Mouse (Mus musculus) lung, embryonic 14.5 days (tissue): ENCODE data around the gene Wwox. TPM values are rescaled to one million over a fixed set of nuclear protein-coding genes. Genes with fewer than 3 reads are reported as not detected.

Experiments
- ATAC-seq: fragments of 200-750 bp; cut with Nextera tagmentation; 2 replicates; pipeline ENCODE4 v1.8.0; 2017; ENCODE audit warnings: mild to moderate bottlenecking, moderate TSS enrichment, moderate library complexity; ENCODE audit not compliant: insufficient read depth
- DNase-seq: peaks from one replicate; pipeline ENCODE4 v3.0.0-alpha.2; 2015
- H3K27ac ChIP-seq: fragments of 300-500 bp; sonication (generic); 2 replicates; pipeline ENCODE4 v1.5.1; 2014; ENCODE audit warnings: low read depth, mild to moderate bottlenecking, moderate library complexity
- H3K27me3 ChIP-seq: fragments of 300-500 bp; sonication (generic); 2 replicates; pipeline ENCODE4 v1.6.1; 2014; ENCODE audit warnings: low read length, control low read depth; ENCODE audit not compliant: insufficient read depth
- H3K36me3 ChIP-seq: fragments of 300-500 bp; sonication (generic); 2 replicates; pipeline ENCODE4 v1.6.1; 2014; ENCODE audit warnings: control low read depth; ENCODE audit not compliant: insufficient read depth
- H3K4me1 ChIP-seq: fragments of 300-500 bp; sonication (generic); 2 replicates; pipeline ENCODE4 v1.6.1; 2014; ENCODE audit warnings: antibody characterized with exemption, control low read depth; ENCODE audit not compliant: insufficient read depth
- H3K4me2 ChIP-seq: fragments of 300-500 bp; sonication (generic); 2 replicates; pipeline ENCODE4 v1.6.1; 2014; ENCODE audit warnings: mild to moderate bottlenecking
- H3K4me3 ChIP-seq: fragments of 300-500 bp; sonication (generic); 2 replicates; pipeline ENCODE4 v1.5.1; 2014; ENCODE audit warnings: low read depth, low read length
- H3K9ac ChIP-seq: fragments of 300-500 bp; sonication (generic); 2 replicates; pipeline ENCODE4 v1.6.1; 2014
- H3K9me3 ChIP-seq: fragments of 300-500 bp; sonication (generic); 2 replicates; pipeline ENCODE4 v1.6.1; 2016; ENCODE audit warnings: low read depth, low read length, control low read depth
- CTCF ChIP-seq: IDR thresholded peaks from 2 replicates; pipeline ENCODE4 v1.5.1; 2016; ENCODE audit warnings: antibody characterized with exemption, low read depth
- WGBS: fragments of 180-500 bp; shearing (Covaris S2); extraction: QIAGEN DNeasy Blood & Tissue Kit; methylation state at CpG from one replicate; pipeline ENCODE4 v1.1.7; 2014; 5-methylcytosine and 5-hydroxymethylcytosine counted together
- polyA plus RNA-seq: library from polyadenylated mRNA; unstranded; fragments of >200 nt; fragmentation: Nextera tagmentation; extraction: Ambion mirVana; gene quantifications from 2 replicates; pipeline ENCODE4 v1.2.1, GENCODE M21; 2014

The Wwox gene
- polyA plus RNA-seq, 1 experiment from 2014 or later = 16.1 TPM

DNA sequence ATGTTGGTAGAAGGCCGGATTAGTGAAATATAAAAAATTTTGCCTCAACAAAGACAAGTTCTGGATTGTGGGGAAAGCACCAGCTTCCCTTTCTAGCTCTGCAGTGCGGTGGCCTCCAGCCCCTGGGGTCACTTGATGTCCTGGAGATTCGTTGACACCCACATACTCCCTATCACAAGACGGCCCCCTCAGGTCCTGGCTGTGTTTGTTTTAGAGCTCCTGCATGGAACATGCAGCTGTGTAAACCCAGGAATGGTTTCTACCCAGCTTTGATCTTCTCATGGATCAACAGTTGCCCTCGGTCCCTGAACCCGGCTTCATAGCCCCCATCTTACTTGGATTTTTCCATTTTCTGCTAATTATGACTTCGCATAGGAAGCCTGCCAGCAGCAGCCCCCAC, 171.6 kb downstream of the Wwox start:
- H3K9ac ChIP-seq = no peak overlapping the region
- no peak overlapping the region for H3K27ac ChIP-seq
- no peak for ATAC-seq
- 34% methylated on average over 7 of the region's 7 CpGs for WGBS
- no peaks in the 10 kb centered on the region for H3K27me3 ChIP-seq
- H3K4me3 ChIP-seq = no peak overlapping the region
- TF ChIP-seq CTCF = no peak
- H3K4me1 ChIP-seq = no peaks in the 10 kb centered on the region
- DNase-seq = no peak
- no peaks in the 10 kb centered on the region for H3K36me3 ChIP-seq
- H3K9me3 ChIP-seq = no peaks in the 10 kb centered on the region
- H3K4me2 ChIP-seq = no peak overlapping the region

- Histone ChIP-seq H3K4me2 (no peak overlapping the region), H3K36me3 (no peaks in the 10 kb centered on the region), H3K9me3 (no peaks in the 10 kb centered on the region), H3K4me1 (no peaks in the 10 kb centered on the region), H3K27me3 (no peaks in the 10 kb centered on the region), H3K4me3 (no peak overlapping the region), H3K27ac (no peak overlapping the region), H3K9ac (no peak overlapping the region)
- no peak for TF ChIP-seq CTCF
- no peak for ATAC-seq
- 79% methylated on average over 3 of the region's 3 CpGs for WGBS
- DNase-seq = no peak
Measured at GRCm38 (mm10) chr8:114612091-114612490, 172.6 kb downstream of the Wwox start.

- Histone ChIP-seq H3K9ac (no peak overlapping the region), H3K36me3 (no peaks in the 10 kb centered on the region), H3K4me2 (no peak overlapping the region), H3K4me1 (0 out of 2 replicates have a peak, but pooled peaks cover 6% of the 10 kb centered on the region), H3K27ac (peak overlapping the region; percentile 28; the same call in 1 of the 2 replicates), H3K4me3 (no peak overlapping the region), H3K27me3 (no peaks in the 10 kb centered on the region), H3K9me3 (no peaks in the 10 kb centered on the region)
- ATAC-seq = no peak
- WGBS = 28% methylated on average over 4 of the region's 4 CpGs
- no peak for TF ChIP-seq CTCF
- peak; percentile 68 for DNase-seq
Measured at GRCm38 (mm10) chr8:114615413-114615812, 176.0 kb downstream of the Wwox start.

DNA sequence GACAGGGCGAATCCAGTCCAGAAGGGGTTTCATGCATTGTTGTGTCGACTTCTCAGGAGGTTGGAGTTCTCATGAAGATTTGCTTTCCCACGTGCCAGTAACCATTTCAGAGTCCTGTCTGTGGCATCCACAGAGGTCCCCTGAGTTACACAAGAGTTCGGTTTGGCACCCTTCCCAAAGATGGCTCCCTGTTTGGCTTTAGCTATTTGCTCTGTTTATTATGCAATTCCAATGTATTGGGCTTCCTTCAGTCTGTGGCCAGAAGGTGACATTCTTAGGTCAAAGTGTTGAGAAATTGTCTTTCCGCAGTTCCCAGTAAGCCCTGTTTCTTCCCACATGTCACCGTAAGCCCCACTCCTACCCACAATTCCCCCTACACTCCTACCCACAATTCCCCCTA, 176.5 kb downstream of the Wwox start:
- Histone ChIP-seq H3K9me3 (no peaks in the 10 kb centered on the region), H3K27me3 (no peaks in the 10 kb centered on the region), H3K9ac (no peak overlapping the region), H3K36me3 (no peaks in the 10 kb centered on the region), H3K4me3 (no peak overlapping the region), H3K4me2 (no peak overlapping the region), H3K27ac (peak overlapping the region; percentile 28; the same call in 1 of the 2 replicates), H3K4me1 (0 out of 2 replicates have a peak, but pooled peaks cover 6% of the 10 kb centered on the region)
- TF ChIP-seq CTCF = no peak
- 56% methylated on average over 6 of the region's 6 CpGs for WGBS
- ATAC-seq (no peak), DNase-seq (peak; percentile 82)

GRCm38 (mm10) chr8:114618908-114619508, 179.6 kb downstream of the Wwox start:
- H3K4me3 ChIP-seq = no peak overlapping the region
- H3K27me3 ChIP-seq = no peaks in the 10 kb centered on the region
- H3K9ac ChIP-seq = no peak overlapping the region
- peak overlapping the region; percentile 20; the same call in 1 of the 2 replicates for H3K27ac ChIP-seq
- no peaks in the 10 kb centered on the region for H3K9me3 ChIP-seq
- TF ChIP-seq CTCF = no peak
- H3K4me2 ChIP-seq = no peak overlapping the region
- H3K4me1 ChIP-seq = peaks cover 9% of the 10 kb centered on the region; the same call in 1 of the 2 replicates
- ATAC-seq (peak; percentile 83), DNase-seq (peak; percentile 83)
- 22% methylated on average over 9 of the region's 9 CpGs for WGBS
- no peaks in the 10 kb centered on the region for H3K36me3 ChIP-seq

DNA sequence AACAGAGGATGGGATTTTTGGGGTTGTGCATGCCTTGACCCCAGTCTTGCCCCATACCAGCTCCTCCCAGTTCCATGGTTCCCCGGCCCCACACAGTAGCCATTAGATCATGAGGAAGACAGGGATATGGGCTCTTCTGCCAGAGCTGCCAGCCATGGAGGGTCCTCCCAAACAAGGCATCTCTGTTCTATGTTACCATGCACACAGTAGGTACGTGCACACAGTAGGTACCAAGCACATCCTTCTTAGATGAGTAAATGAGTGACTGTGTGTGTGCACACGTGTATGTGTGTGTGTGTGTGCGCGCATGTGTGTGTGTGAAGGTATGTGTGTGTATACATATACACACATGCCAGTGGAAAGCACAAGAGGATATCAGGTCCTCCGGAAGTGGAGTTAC, 185.9 kb downstream of the Wwox start:
- DNase-seq (no peak), ATAC-seq (no peak)
- WGBS = 89% methylated on average over 6 of the region's 6 CpGs
- H3K36me3 ChIP-seq = no peaks in the 10 kb centered on the region
- no peak overlapping the region for H3K9ac ChIP-seq
- H3K9me3 ChIP-seq = no peaks in the 10 kb centered on the region
- H3K4me2 ChIP-seq = no peak overlapping the region
- H3K4me3 ChIP-seq = no peak overlapping the region
- peaks cover 3% of the 10 kb centered on the region; the same call in 1 of the 2 replicates for H3K4me1 ChIP-seq
- TF ChIP-seq CTCF = no peak
- no peak overlapping the region for H3K27ac ChIP-seq
- H3K27me3 ChIP-seq = no peaks in the 10 kb centered on the region

DNA sequence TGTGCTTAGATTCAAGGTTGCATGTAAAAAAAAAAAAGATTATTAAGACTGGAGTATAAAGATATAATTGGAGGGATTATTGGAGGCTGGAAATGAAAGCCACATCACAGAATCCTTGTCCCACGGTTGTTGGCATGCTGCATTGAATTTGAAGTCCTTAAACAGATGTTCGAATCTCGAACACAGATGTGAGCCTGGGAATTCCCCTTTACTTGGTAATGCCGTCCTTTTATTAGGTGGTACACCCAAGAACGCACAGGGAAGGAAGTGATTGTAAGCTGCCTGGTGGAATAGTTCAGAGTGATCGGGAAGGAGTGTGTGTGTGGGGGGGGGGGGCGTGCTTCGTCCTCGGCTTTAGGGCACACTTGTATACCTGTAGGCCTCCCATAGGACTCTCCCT, 187.4 kb downstream of the Wwox start:
- DNase-seq (no peak), ATAC-seq (no peak)
- no peaks in the 10 kb centered on the region for H3K27me3 ChIP-seq
- 71% methylated on average over 9 of the region's 9 CpGs for WGBS
- no peaks in the 10 kb centered on the region for H3K36me3 ChIP-seq
- no peaks in the 10 kb centered on the region for H3K9me3 ChIP-seq
- no peak overlapping the region for H3K9ac ChIP-seq
- H3K4me3 ChIP-seq = no peak overlapping the region
- no peaks in the 10 kb centered on the region for H3K4me1 ChIP-seq
- H3K27ac ChIP-seq = no peak overlapping the region
- no peak overlapping the region for H3K4me2 ChIP-seq
- TF ChIP-seq CTCF = no peak
